Mouse (Mus musculus) lung, postnatal 25 days (tissue): ENCODE measurements around the gene Hcn4.

Experiments used
- DNase-seq: peaks from one replicate; pipeline ENCODE4 v3.0.0; 2022; ENCODE audit warnings: low spot score

Hcn4 gene

DNA sequence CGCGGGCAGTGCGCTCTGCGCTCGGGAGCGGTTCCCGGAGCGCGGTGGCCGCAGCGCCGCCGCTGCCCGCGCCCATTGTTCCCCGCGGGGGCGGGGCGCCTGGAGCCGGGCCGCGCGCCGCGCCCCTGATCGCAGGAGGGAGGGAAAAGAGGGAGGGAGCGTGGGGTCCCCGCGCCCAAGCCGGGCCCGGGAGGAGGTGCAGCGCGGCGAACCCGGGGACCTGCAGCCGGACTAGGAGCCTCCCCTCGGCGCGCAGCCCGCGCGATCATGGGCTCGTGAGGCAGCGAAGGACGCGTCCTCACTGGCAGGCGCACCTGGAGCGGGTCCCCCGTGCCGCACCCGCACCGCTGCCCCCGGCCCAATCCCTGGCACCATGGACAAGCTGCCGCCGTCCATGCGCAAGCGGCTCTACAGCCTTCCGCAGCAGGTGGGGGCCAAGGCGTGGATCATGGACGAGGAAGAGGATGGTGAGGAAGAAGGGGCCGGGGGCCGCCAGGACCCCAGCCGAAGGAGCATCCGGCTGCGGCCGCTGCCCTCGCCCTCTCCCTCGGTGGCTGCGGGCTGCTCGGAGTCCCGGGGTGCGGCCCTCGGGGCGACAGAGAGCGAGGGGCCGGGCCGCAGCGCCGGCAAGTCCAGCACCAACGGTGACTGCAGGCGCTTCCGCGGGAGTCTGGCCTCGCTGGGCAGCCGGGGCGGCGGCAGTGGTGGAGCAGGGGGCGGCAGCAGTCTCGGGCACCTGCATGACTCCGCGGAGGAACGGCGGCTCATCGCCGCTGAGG lies at the start of gene Hcn4:
Gene Hcn4, plus strand, starts transcription at position 274 of the 779 bp plus-strand sequence.
- DNase-seq, result no peak

GRCm38 (mm10) chr9:58774761-58775160 lies 48.5 kb upstream of the Hcn4 start:
- no peak for DNase-seq

GRCm38 (mm10) chr9:58775363-58775762 lies 47.8 kb upstream of the Hcn4 start:
- DNase-seq, result no peak

DNA sequence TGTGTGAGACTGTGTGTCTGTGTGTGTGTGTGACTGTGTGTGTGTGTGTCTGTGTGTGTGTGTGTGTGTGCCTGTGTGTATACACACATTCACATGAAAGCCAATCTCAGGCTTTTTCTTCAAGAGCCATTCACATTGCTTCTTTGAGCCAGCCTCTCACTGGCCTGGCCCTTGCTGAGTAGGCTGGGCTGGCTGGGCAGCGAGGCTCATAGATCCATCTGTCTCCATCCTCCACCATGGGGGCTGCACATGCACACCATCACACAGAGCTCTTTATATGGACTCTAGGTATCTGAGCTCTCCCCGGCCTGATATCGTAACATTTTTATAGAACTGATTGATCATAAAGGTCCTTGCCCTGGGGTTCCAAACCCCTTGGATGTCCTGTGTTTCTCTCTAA lies 33.7 kb upstream of the Hcn4 start:
- no peak for DNase-seq

- DNase-seq, result no peak
Observed at GRCm38 (mm10) chr9:58798155-58798554, 25.1 kb upstream of the Hcn4 start.

DNA sequence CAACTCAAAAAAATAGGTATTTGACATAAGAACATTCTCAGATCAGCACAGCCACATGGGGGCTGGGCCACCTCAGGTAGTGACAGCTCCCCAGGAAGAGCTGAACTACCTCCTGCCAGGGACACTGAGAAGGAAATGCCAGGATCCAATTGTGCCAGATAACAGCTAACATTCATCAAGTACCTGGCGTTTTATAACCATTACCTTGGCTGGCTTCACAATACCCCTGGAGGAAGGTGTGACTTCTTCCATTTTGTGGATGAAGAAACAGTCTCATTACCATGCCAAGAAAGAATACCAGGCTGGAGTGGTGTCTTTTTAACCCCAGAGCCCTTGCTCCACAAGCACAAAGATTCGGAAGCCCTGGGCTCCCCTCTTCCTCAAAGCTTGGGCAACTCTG lies 21.8 kb upstream of the Hcn4 start:
- no peak for DNase-seq

DNA sequence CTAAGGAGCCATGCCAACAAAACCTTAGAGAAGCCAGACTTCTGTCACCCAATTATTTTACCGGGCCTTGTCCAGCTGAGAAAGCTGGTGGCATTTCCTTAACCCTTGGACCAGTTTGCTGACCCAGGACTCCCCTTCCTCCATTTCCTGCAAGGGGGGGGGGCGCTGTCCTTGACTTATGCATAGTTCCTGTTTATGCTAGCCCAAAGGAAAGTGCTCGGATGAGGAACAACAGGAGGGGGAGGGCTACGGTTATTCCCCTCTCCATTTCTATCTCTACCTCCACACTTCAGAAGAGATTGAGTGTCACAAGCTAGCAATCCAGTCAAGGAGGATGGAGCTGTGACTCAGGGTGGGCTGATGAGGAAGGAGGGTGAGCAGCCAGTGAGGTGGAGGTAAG lies 20.9 kb upstream of the Hcn4 start:
- DNase-seq, result no peak

DNA sequence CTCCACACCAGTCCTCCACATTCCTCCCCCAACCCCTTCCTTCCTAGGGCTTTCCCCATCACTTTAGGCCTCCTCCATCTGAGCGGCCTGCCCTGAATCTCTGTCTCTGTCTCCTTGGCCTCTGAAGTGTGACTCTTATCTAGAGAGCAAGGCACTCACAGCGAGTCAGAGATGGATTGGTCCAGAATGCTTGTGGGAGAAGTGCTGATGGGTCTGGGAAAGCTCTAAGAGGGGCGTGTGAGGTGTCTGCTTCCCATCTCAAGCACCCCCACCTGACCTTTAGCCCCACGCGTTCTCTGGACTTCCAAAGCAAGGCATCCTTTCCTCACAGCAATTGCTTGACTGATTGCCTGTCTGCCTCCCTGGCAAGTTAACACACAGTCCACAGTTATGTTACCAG lies 20.4 kb upstream of the Hcn4 start:
- no peak for DNase-seq

DNA sequence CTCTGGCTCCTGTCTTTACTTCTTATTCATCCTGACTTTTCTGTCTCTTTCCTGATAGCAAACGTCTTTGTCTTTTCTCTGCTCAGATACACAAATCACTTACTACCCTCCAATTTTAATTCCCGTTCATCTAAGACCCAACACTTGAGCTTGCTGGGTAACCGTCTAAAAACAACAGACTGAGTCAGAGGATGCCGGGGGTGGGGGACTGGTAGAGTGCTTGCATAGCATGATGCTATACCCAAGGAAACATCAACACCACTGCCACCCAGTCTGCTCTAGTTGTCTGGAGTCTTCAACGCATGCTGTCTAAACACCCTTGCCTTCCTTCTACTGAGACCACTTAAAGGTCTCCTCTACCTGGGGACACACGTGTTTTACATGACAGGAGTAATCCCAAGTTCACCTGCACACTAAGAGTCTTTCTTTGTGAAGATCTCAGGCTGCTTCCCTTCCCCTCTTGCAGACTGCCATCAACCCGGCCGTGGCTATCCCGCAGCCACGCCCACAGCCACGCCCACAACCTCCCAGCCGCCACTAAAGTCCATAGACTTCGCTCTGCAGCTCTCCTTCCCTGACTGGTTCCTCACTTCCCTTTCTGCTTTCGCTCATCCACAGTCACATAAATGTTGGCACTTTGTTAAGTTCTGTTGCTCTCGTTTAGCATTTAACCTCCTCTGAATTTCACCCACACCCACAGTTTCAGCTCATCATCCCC lies 17.5 kb upstream of the Hcn4 start:
- peak; percentile 67 for DNase-seq

GRCm38 (mm10) chr9:58811171-58811570 lies 12.0 kb upstream of the Hcn4 start:
- no peak for DNase-seq

DNA sequence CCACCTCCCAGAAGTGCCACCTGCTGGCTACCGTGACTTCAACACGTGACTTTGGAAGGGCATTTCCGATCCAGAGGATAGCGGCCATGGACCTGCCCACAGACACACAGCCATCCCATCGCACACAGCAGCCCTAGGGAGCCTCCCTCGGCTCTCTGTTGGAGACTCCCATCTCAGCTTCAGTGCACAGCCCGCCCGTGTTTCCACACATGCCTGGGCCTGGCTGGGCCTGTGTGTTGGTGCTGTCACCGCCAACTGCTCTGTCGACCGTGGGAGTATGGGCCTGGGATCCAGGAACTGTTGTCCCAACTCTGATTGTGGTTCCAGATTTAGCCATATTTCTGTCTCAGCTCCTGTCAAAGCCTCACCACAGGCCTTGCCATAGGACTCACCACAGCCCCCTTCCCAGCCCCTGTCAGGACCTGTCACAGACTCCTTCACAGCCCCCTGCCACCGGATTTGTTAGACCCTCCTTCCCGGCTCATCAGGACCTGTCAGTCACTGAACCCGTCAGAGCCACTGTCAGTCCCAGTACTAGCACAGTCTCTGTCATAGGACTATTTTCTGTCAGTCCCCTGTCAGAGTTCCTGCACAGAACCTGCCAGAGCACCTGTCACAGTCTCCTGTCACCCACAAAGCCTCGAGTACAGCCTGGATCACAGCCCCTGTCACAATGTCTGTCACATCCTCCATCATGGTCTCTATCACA lies 7.5 kb upstream of the Hcn4 start:
- no peak for DNase-seq

DNA sequence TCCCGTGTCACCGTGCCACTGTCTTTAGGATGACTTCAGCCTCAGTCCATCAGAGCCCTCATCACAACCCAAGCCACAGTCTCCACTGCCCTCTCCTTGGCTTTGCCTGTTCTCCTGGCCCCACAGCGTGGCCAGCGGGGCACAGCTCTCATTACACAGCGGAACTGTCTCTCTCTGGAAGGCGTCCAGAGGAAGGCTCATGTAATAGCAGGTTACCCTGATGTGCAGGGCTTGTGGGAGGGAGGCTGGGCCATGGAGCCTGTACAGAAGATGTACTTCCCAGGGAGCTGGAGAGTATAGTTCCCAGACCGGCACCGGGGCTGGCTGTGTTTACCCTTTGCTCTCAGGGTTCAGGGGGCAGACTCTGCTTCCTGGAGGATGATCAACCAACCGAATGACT lies 6.8 kb upstream of the Hcn4 start:
- DNase-seq, result no peak

DNA sequence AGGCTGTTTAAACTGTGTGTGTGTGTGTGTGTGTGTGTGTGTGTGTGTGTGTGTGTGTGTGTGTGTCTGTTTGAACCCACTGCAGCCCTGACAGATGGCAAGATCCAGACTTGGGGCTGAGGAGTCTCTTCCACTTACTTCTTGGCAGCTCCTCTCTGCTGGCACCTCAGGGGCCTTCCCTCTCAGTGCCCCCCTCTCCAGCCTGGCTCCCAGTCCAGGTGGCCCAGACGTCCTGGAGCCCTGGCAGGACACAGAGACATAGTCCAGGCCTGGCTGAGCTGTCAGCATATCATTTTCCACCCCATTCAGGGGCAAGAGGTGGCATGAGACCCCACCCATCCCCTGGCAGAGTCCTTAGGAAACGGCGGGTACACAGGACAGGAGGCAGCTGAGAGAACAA lies 5.5 kb upstream of the Hcn4 start:
- DNase-seq, result no peak

- no peak for DNase-seq
Observed at GRCm38 (mm10) chr9:58822431-58823091, 651 bp upstream of the Hcn4 start.

- DNase-seq, result no peak
Observed at GRCm38 (mm10) chr9:58823918-58824215, 655 bp downstream of the Hcn4 start.

DNA sequence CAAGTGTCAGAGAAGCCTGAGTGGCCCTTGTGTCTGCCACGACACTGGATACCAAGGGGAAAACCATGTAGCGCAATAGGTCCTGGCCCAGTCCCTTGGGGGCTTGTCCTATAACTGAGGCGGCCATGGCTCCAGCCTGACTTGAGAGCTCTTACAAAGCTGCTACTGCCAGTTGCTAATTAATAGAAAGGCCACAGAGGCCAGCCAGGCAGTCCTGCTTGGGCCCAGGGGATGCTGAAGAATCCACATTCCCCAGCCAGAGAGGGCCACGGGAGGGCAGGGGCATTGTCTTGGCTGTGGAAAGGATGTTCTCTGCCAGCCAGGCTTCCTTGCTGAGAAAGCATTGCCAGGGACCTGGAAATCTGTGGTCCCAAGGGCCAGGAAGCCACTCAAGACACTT lies 6.4 kb downstream of the Hcn4 start:
- DNase-seq, result no peak

DNA sequence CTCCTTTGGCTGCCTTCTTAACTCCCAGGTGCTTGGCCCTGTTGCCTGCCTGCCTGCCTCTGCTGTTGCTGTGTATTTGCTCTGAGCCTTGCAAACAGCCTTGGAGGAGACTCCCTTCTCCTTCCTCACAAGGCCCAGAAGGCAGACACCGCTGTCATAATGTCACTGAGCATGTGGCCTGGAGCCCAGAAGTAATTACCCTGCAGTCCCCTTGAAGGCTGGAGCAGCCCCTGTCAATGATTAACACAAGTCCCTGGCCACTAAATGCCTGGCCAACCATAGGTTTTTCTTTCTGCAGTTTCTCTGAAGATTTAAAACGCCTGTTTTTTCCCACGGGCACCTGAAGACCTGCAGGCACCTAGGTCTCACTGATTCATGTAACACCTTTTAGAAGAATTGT lies 9.7 kb downstream of the Hcn4 start:
- no peak for DNase-seq

- no peak for DNase-seq
Observed at GRCm38 (mm10) chr9:58837174-58837573, 14.0 kb downstream of the Hcn4 start.

DNA sequence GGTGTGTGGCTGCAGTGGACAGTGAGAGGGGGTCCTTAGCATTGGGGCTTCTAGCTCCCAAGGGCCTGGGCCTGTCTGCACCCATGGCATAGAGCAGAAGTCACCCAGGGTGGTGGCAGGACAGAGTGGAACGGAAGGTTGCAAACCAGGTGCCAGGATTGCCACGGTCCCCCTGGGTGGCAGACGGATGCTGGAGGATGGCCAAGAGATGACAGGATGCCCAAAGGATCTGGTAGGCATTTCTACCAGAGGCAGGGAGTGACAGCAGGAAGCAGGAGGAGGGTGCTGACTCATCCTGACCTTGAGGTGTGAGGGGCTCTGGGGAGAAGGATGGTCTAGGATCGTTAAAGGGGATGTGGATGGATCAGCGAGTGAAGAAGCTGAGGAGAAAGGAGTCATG lies 15.3 kb downstream of the Hcn4 start:
- no peak for DNase-seq

- no peak for DNase-seq
Observed at GRCm38 (mm10) chr9:58841655-58842054, 18.4 kb downstream of the Hcn4 start.

DNA sequence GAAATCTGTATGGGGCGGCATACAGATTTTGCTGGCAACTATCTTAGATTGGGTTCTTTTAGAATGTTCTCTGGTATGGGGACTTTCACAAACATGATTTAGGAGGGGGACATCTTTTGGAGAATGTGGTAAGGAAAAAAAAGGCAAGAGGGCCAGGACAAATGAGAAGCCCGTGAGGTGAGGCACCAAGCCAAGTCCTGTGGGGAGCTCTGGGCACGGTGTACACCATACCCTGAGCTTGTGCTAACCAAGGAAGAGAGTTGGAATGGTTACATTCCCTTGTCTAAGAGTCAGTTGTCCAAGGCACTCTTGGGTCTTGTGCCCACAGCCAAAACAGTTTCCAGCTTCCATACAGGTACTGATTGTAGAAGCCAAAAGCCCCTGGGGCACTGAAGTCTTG lies 21.4 kb downstream of the Hcn4 start:
- no peak for DNase-seq

GRCm38 (mm10) chr9:58847008-58847407 lies 23.8 kb downstream of the Hcn4 start:
- peak; percentile 51 for DNase-seq

- peak; percentile 24 for DNase-seq
Observed at GRCm38 (mm10) chr9:58847676-58848075, 24.5 kb downstream of the Hcn4 start.
